Mouse (Mus musculus) liver, embryonic 14.5 days (tissue): Measurements from ENCODE around the gene Appl2. TPM values are rescaled to one million over a fixed set of nuclear protein-coding genes. Genes with fewer than 3 reads are reported as not detected.

ENCODE experiments used
- ATAC-seq: fragments of 200-750 bp; cut with Nextera tagmentation; 2 replicates; pipeline ENCODE4 v1.8.0; 2017; ENCODE audit warnings: moderate number of reproducible peaks, mild to moderate bottlenecking, moderate library complexity; ENCODE audit not compliant: insufficient read depth
- DNase-seq, 3 experiments: peaks; one replicate each; pipeline ENCODE4 v3.0.0-alpha.2; 2012 to 2013; ENCODE audit warnings: low read depth in 3 of 3, low spot score in 3 of 3
- H3K27ac ChIP-seq: fragments of 300-500 bp; sonication (generic); 2 replicates; pipeline ENCODE4 v1.5.1; 2014; ENCODE audit warnings: moderate library complexity, mild to moderate bottlenecking, control low read depth, inconsistent platforms
- H3K27me3 ChIP-seq: fragments of 300-500 bp; sonication (generic); 2 replicates; pipeline ENCODE4 v1.6.1; 2014; ENCODE audit warnings: mild to moderate bottlenecking, low read length, moderate library complexity; ENCODE audit not compliant: control insufficient read depth, insufficient read depth
- H3K36me3 ChIP-seq: fragments of 300-500 bp; sonication (generic); replicated peaks from 2 replicates; pipeline ENCODE4 v1.6.1; 2014; ENCODE audit warnings: low read depth; ENCODE audit not compliant: control insufficient read depth, insufficient read depth
- H3K4me1 ChIP-seq, 2 experiments: fragments of 200-500 bp in 1 of 2; fragments of 300-500 bp in 1 of 2; sonication (generic) in 1 of 2; replicated peaks; 2 replicates each; pipeline ENCODE4 v1.6.1; 2012 to 2014; ENCODE audit warnings: antibody characterized with exemption in 1 of 2, inconsistent platforms in 1 of 2, low read length in 1 of 2; ENCODE audit not compliant: control insufficient read depth in 2 of 2, insufficient read depth in 2 of 2
- H3K4me2 ChIP-seq: fragments of 300-500 bp; sonication (generic); 2 replicates; pipeline ENCODE4 v1.6.1; 2014; ENCODE audit warnings: low read depth, mild to moderate bottlenecking, control low read depth, moderate library complexity
- H3K4me3 ChIP-seq, 2 experiments: fragments of 200-500 bp in 1 of 2; fragments of 300-500 bp in 1 of 2; sonication (generic) in 1 of 2; 2 replicates each; pipeline ENCODE4 v1.5.1; 2012 to 2014; ENCODE audit warnings: low read depth in 2 of 2, low read length in 2 of 2, mild to moderate bottlenecking in 2 of 2, control low read depth in 1 of 2, inconsistent platforms in 1 of 2, moderate library complexity in 1 of 2; ENCODE audit not compliant: insufficient read depth in 1 of 2
- H3K9ac ChIP-seq: fragments of 300-500 bp; sonication (generic); replicated peaks from 2 replicates; pipeline ENCODE4 v1.6.1; 2014; ENCODE audit warnings: mild to moderate bottlenecking, control low read depth, moderate library complexity
- H3K9me3 ChIP-seq: fragments of 300-500 bp; sonication (generic); 2 replicates; pipeline ENCODE4 v1.6.1; 2016; ENCODE audit warnings: low read length, mixed read lengths; ENCODE audit not compliant: control insufficient read depth
- CTCF ChIP-seq: IDR thresholded peaks from 2 replicates; pipeline ENCODE4 v1.5.1; 2016; ENCODE audit warnings: antibody characterized with exemption, low read depth, control low read depth
- EP300 ChIP-seq: IDR thresholded peaks from 2 replicates; pipeline ENCODE4 v1.6.1; 2016; ENCODE audit warnings: antibody characterized with exemption, low read depth
- whole genome bisulfite sequencing: fragments of 180-500 bp; shearing (Covaris S2); extraction: QIAGEN DNeasy Blood & Tissue Kit; methylation state at CpG from one replicate; pipeline ENCODE4 v1.1.7; 2014; ENCODE audit not compliant: insufficient replicate concordance; 5-methylcytosine and 5-hydroxymethylcytosine counted together
- polyA plus RNA-seq, 2 experiments: library from polyadenylated mRNA; depleted of rRNA in 1 of 2; stranded (reverse) in 1 of 2; unstranded in 1 of 2; fragments of >200 nt; fragmentation: Nextera tagmentation in 1 of 2; extraction: Ambion mirVana in 1 of 2; gene quantifications; 2 replicates each; pipeline versions ENCODE4 v1.2.1 to v1.2.3; 2012 to 2014

Appl2 gene
- polyA plus RNA-seq, 2 experiments, result 5.4 to 6.9 TPM

GRCm38 (mm10) chr10:83649037-83649436, 499 bp upstream of the Appl2 start:
- H3K36me3 ChIP-seq, result no peaks in the 10 kb centered on the region
- H3K9ac ChIP-seq, result no peak overlapping the region
- peak overlapping the region; percentile 50 to 52 for H3K4me3 ChIP-seq
- no peak for TF ChIP-seq CTCF
- no peak for TF ChIP-seq EP300
- ATAC-seq (no peak), DNase-seq (no peak)
- peak overlapping the region; percentile 56 for H3K4me2 ChIP-seq
- 28% methylated on average over 6 of the region's 6 CpGs for WGBS
- no peaks in the 10 kb centered on the region for H3K9me3 ChIP-seq
- peaks cover 13 to 29% of the 10 kb centered on the region in 2 experiments for H3K4me1 ChIP-seq
- H3K27me3 ChIP-seq, result peaks cover 25% of the 10 kb centered on the region
- no peak overlapping the region for H3K27ac ChIP-seq

GRCm38 (mm10) chr10:83646351-83646885, 2.1 kb downstream of the Appl2 start:
- no peak overlapping the region for H3K9ac ChIP-seq
- no peak overlapping the region for H3K4me2 ChIP-seq
- no peak for TF ChIP-seq EP300
- 42% methylated on average over 7 of the region's 7 CpGs for WGBS
- no peaks in the 10 kb centered on the region for H3K9me3 ChIP-seq
- peaks cover 14 to 36% of the 10 kb centered on the region in 2 experiments for H3K4me1 ChIP-seq
- H3K27me3 ChIP-seq, result peaks cover 25% of the 10 kb centered on the region
- H3K4me3 ChIP-seq, result no peak overlapping the region
- ATAC-seq (no peak), DNase-seq (no peak)
- H3K36me3 ChIP-seq, result no peaks in the 10 kb centered on the region
- H3K27ac ChIP-seq, result no peak overlapping the region

- 77% methylated on average over 3 of the region's 3 CpGs for WGBS
Measured at GRCm38 (mm10) chr10:83645716-83645990, 2.9 kb downstream of the Appl2 start.

GRCm38 (mm10) chr10:83644865-83645715, 3.4 kb downstream of the Appl2 start:
- 21% methylated on average over 16 of the region's 16 CpGs for WGBS
- Histone ChIP-seq H3K4me1 (peaks cover 14 to 36% of the 10 kb centered on the region in 2 experiments), H3K4me2 (peak overlapping the region; percentile 32), H3K9me3 (no peaks in the 10 kb centered on the region), H3K27me3 (peaks cover 25% of the 10 kb centered on the region), H3K36me3 (no peaks in the 10 kb centered on the region), H3K4me3 (no peak overlapping the region), H3K9ac (no peak overlapping the region), H3K27ac (peak overlapping the region; percentile 4; the same call in 1 of the 2 replicates)
- TF ChIP-seq EP300 (peak; percentile 82), CTCF (no peak)
- DNase-seq (peak; percentile 47 to 55 (median 55)), ATAC-seq (peak; percentile 89)

More at GRCm38 (mm10) chr10:83645716-83645990, 2.9 kb downstream of the Appl2 start:
- H3K9me3 ChIP-seq, result no peaks in the 10 kb centered on the region
- H3K27ac ChIP-seq, result no peak overlapping the region
- H3K9ac ChIP-seq, result no peak overlapping the region
- no peaks in the 10 kb centered on the region for H3K36me3 ChIP-seq
- H3K4me1 ChIP-seq, result peaks cover 14 to 36% of the 10 kb centered on the region in 2 experiments
- H3K27me3 ChIP-seq, result peaks cover 25% of the 10 kb centered on the region
- no peak overlapping the region for H3K4me3 ChIP-seq
- no peak overlapping the region for H3K4me2 ChIP-seq
- no peak for TF ChIP-seq EP300
- no peak for TF ChIP-seq CTCF
- no peak for DNase-seq
- ATAC-seq, result no peak

GRCm38 (mm10) chr10:83644167-83644566, 4.4 kb downstream of the Appl2 start:
- Histone ChIP-seq H3K36me3 (no peaks in the 10 kb centered on the region), H3K4me1 (peaks cover 14 to 36% of the 10 kb centered on the region in 2 experiments), H3K9ac (no peak overlapping the region), H3K4me3 (no peak overlapping the region), H3K27ac (no peak overlapping the region), H3K9me3 (no peaks in the 10 kb centered on the region), H3K27me3 (peaks cover 20% of the 10 kb centered on the region), H3K4me2 (peak overlapping the region; percentile 32; the same call in 1 of the 2 replicates)
- WGBS, result 37% methylated on average over 8 of the region's 8 CpGs
- no peak for TF ChIP-seq CTCF
- no peak for TF ChIP-seq EP300
- DNase-seq, result no peak
- no peak for ATAC-seq
